Comparison of ENCODE assay signal across 11 mouse cellular contexts in genomic region chr1:155442521-155443001, GRCm38 (mm10). TPM values are rescaled to one million over a fixed set of nuclear protein-coding genes. Genes with fewer than 3 reads are reported as not detected.
A peak's percentile ranks its signal among the peaks of the same experiment; 100 is the strongest.
DNase-seq lines count a peak whose midpoint lies in the region; ATAC-seq lines count a peak whose summit lies in the region.
"Had no signal": no experiment of that assay in that cellular context is flagged by ENCODE, and none has a peak within 500 bp of the region (broad histone marks: within the 10 kb centered on the region; RNA-seq: fewer than 3 reads in every experiment).

No protein-coding gene starts in this region.

- intact Hi-C loops in gastrocnemius, postnatal 14 days (cut with DNase I; ENCODE audit: low total_unique reads) = no loop called here

- H3K4me1 ChIP-seq in heart, embryonic 10.5 days = peaks cover 11% of the 10 kb centered on the region; the same call in 1 of the 2 replicates
- 0 out of 2 replicates have a peak, but pooled peaks cover 5% of the 10 kb centered on the region for H3K4me1 ChIP-seq in neural tube, embryonic 15.5 days
- H3K4me1 ChIP-seq: intestine, embryonic 15.5 days had no signal

- H3K9ac ChIP-seq in neural tube, embryonic 15.5 days (replicated peaks) = no peak overlapping the region
- H3K9ac ChIP-seq: intestine, embryonic 15.5 days; liver, embryonic 15.5 days had no signal

- H3K9me3 ChIP-seq in heart, embryonic 10.5 days = no peaks in the 10 kb centered on the region
- H3K9me3 ChIP-seq in neural tube, embryonic 15.5 days (replicated peaks) = no peaks in the 10 kb centered on the region
- H3K9me3 ChIP-seq: intestine, embryonic 15.5 days; liver, embryonic 15.5 days had no signal

- ATAC-seq in granulocyte monocyte progenitor cell, adult 5-6 weeks (replicated peaks; ENCODE audit: poor library complexity, severe bottlenecking) = peak; percentile 73
- no peak; the same call in 1 of the 2 replicates for ATAC-seq in neural tube, embryonic 15.5 days (ENCODE audit: low FRiP score)
- ATAC-seq: intestine, embryonic 15.5 days had no signal

- 65% methylated on average over 13 of the region's 13 CpGs for WGBS in heart, embryonic 10.5 days
- WGBS in neural tube, embryonic 15.5 days = 55% methylated on average over 13 of the region's 13 CpGs

- H3K4me2 ChIP-seq in neural tube, embryonic 15.5 days = no peak overlapping the region
- H3K4me2 ChIP-seq: intestine, embryonic 15.5 days; liver, embryonic 15.5 days had no signal

- DNase-seq in heart, embryonic 10.5 days (ENCODE audit: low spot score) = peak; percentile 54
- DNase-seq in heart, postnatal 4 days = no peak
- peak; percentile 21 to 29 for DNase-seq in left cerebral cortex, adult 8-10 months (ENCODE audit: low spot score in 2 of 2)
- DNase-seq in gastrocnemius, postnatal 14 days = no peak
- DNase-seq in cerebellum, adult 9-11 months = no peak
- DNase-seq in cerebellum, postnatal 4 days (ENCODE audit: low spot score in 2 of 2) = no peak

- no peak overlapping the region for H3K4me3 ChIP-seq in heart, embryonic 10.5 days
- no peak overlapping the region for H3K4me3 ChIP-seq in neural tube, embryonic 15.5 days (replicated peaks)
- H3K4me3 ChIP-seq: intestine, embryonic 15.5 days; liver, embryonic 15.5 days; myocyte had no signal

- H3K36me3 ChIP-seq in heart, embryonic 10.5 days = no peaks in the 10 kb centered on the region
- H3K36me3 ChIP-seq in neural tube, embryonic 15.5 days = no peaks in the 10 kb centered on the region
- H3K36me3 ChIP-seq: intestine, embryonic 15.5 days; liver, embryonic 15.5 days had no signal

- no peaks in the 10 kb centered on the region for H3K27me3 ChIP-seq in heart, embryonic 10.5 days (ENCODE audit: insufficient read depth, poor library complexity, severe bottlenecking)
- H3K27me3 ChIP-seq in neural tube, embryonic 15.5 days (replicated peaks) = no peaks in the 10 kb centered on the region
- H3K27me3 ChIP-seq: intestine, embryonic 15.5 days had no signal

- no peak overlapping the region for H3K27ac ChIP-seq in heart, embryonic 10.5 days
- H3K27ac ChIP-seq in neural tube, embryonic 15.5 days (replicated peaks) = peak overlapping the region; percentile 41; the same call in 1 of the 2 replicates
- H3K27ac ChIP-seq: intestine, embryonic 15.5 days; liver, embryonic 15.5 days had no signal

RNA-seq across cellular contexts. Expression of gene Xpr1, which starts 25.3 kb away (rescaled TPM):
- polyA plus RNA-seq in heart, embryonic 10.5 days (2016; fragmentation: Nextera tagmentation; extraction: Ambion mirVana) = 8.6 and 9.6 TPM in 2 replicates
- 10 to 100 TPM; 40.4 to 40.7 TPM for total RNA-seq in heart, postnatal 4 days (2021)
- total RNA-seq in granulocyte monocyte progenitor cell, adult 5-6 weeks (2014; fragmentation: Nextera tagmentation) = 29.0 and 34.0 TPM in 2 replicates
- total RNA-seq in granulocyte monocyte progenitor cell, adult 5-6 weeks (2017) = 12.9 and 14.2 TPM in 2 replicates
- total RNA-seq in left cerebral cortex, adult 8-10 months (2022) = 10 to 100 TPM; 86.6 to 97.3 (median 93.7) TPM
- polyA plus RNA-seq in neural tube, embryonic 15.5 days (2015; fragmentation: Nextera tagmentation; extraction: Ambion mirVana) = 42.0 and 46.7 TPM in 2 replicates
- 10 to 100 TPM; 28.4 to 30.8 TPM for total RNA-seq in gastrocnemius, postnatal 14 days (2021)

Comparison
In these comparisons a context has a peak if more than half of its experiments do, and no peak if none do; other contexts are left out.
1. DNase-seq: peak in heart, embryonic 10.5 days (single experiment) and left cerebral cortex, adult 8-10 months (2 of 2); none in heart, postnatal 4 days (single experiment), gastrocnemius, postnatal 14 days (single experiment), cerebellum, adult 9-11 months (single experiment) and cerebellum, postnatal 4 days (0 of 2).